In genomic region chr7:131427331-131427730, GRCm38 (mm10) we compare ENCODE assay signal across 14 mouse cellular contexts.
"Had no signal": no experiment of that assay in that cellular context is flagged by ENCODE, and none has a peak within 500 bp of the region (broad histone marks: within the 10 kb centered on the region; RNA-seq: fewer than 3 reads in every experiment).

No protein-coding gene starts in this region.

- DNase-seq: gastrocnemius, postnatal 14 days; gastrocnemius, postnatal 36 days; heart, adult 2 months; heart, postnatal 14 days; heart, postnatal 36 days; kidney, adult 11 months; kidney, adult 2 months; kidney, adult 9 months; kidney, postnatal 14 days; kidney, postnatal 36 days; layer of hippocampus, adult 9-11 months; layer of hippocampus, postnatal 36 days; liver; liver, embryonic 13.5 days had no signal
